Comparison of ENCODE assay signal across 8 mouse cellular contexts in genomic region chr1:130731741-130732337, GRCm38 (mm10). TPM values are rescaled to one million over a fixed set of nuclear protein-coding genes. Genes with fewer than 3 reads are reported as not detected.
DNase-seq lines count a peak whose midpoint lies in the region; ATAC-seq and TF ChIP-seq lines count a peak whose summit lies in the region.

Gene AA986860, plus strand, starts transcription at chr1:130731976.

- ATAC-seq in heart, embryonic 11.5 days (replicated peaks; ENCODE audit: insufficient number of reproducible peaks, low FRiP score, low TSS enrichment): peak; percentile 88
- ATAC-seq in intestine, postnatal 0 days: peak; percentile 96
- peak; percentile 90 for ATAC-seq in liver, postnatal 0 days
- ATAC-seq in stomach, embryonic 14.5 days (ENCODE audit: insufficient number of reproducible peaks, insufficient read depth, low FRiP score, low read depth): peak; percentile 85
- ATAC-seq in frontal cortex, adult (ENCODE audit: low TSS enrichment): no peak

- no peaks in the 10 kb centered on the region for H3K9me3 ChIP-seq in heart, embryonic 11.5 days (replicated peaks; ENCODE audit: control insufficient read depth, low read length)
- no peaks in the 10 kb centered on the region for H3K9me3 ChIP-seq in intestine, postnatal 0 days (ENCODE audit: control insufficient read depth)
- H3K9me3 ChIP-seq in liver, postnatal 0 days (ENCODE audit: low read length): no peaks in the 10 kb centered on the region
- no peaks in the 10 kb centered on the region for H3K9me3 ChIP-seq in stomach, embryonic 14.5 days (ENCODE audit: control insufficient read depth, low read depth, low read length)

- peak within 1 kb of the TSS; percentile 49; the same call in 1 of the 2 replicates for H3K9ac ChIP-seq in heart, embryonic 11.5 days (ENCODE audit: low read depth, low read length)
- H3K9ac ChIP-seq in intestine, postnatal 0 days (ENCODE audit: low read depth, low read length): 0 out of 2 replicates have a peak within 1 kb of the TSS, but pooled peaks have one; percentile 17
- peak within 1 kb of the TSS; percentile 40 for H3K9ac ChIP-seq in liver, postnatal 0 days (replicated peaks)
- H3K9ac ChIP-seq in stomach, embryonic 14.5 days (replicated peaks; ENCODE audit: low read depth, low read length): no peak within 1 kb of the TSS; the same call in 1 of the 2 replicates

- 4% methylated on average over 10 of the region's 10 CpGs for WGBS in heart, embryonic 11.5 days (ENCODE audit: insufficient replicate concordance)
- WGBS in intestine, postnatal 0 days: 7% methylated on average over 10 of the region's 10 CpGs
- 15% methylated on average over 10 of the region's 10 CpGs for WGBS in liver, postnatal 0 days (ENCODE audit: insufficient replicate concordance)
- WGBS in stomach, embryonic 14.5 days: 5% methylated on average over 10 of the region's 10 CpGs

- DNase-seq in heart, adult 9 months (ENCODE audit: low spot score in 2 of 2): no peak
- peak; percentile 77 for DNase-seq in embryo, embryonic 10.5 days (ENCODE audit: low spot score)
- DNase-seq in liver, postnatal 0 days: peak; percentile 69
- no peak for DNase-seq in thymus, postnatal 10 days (ENCODE audit: low spot score in 2 of 2)

- TF ChIP-seq EP300 in liver, postnatal 0 days (IDR thresholded peaks at IDR 0.05; ENCODE audit: low read depth): 0 out of 2 replicates have a peak, but pooled peaks have one; percentile 17

- no peak within 1 kb of the TSS for H3K27ac ChIP-seq in heart, embryonic 11.5 days (ENCODE audit: low read depth, low read length)
- peak within 1 kb of the TSS; percentile 42 for H3K27ac ChIP-seq in intestine, postnatal 0 days (ENCODE audit: low read depth, low read length)
- peak within 1 kb of the TSS; percentile 49 for H3K27ac ChIP-seq in liver, postnatal 0 days (ENCODE audit: low read depth)
- H3K27ac ChIP-seq in stomach, embryonic 14.5 days (ENCODE audit: low read length): peak within 1 kb of the TSS; percentile 83; the same call in 1 of the 2 replicates

- peaks cover 13% of the 10 kb centered on the region; the same call in 1 of the 2 replicates for H3K4me1 ChIP-seq in heart, embryonic 11.5 days (ENCODE audit: control insufficient read depth, insufficient read depth, low read length)
- peaks cover 5% of the 10 kb centered on the region; the same call in 1 of the 2 replicates for H3K4me1 ChIP-seq in intestine, postnatal 0 days (replicated peaks; ENCODE audit: control insufficient read depth, insufficient read depth, low read length)
- peaks cover 38% of the 10 kb centered on the region for H3K4me1 ChIP-seq in liver, postnatal 0 days (ENCODE audit: insufficient read depth)
- 0 out of 2 replicates have a peak, but pooled peaks cover 7% of the 10 kb centered on the region for H3K4me1 ChIP-seq in stomach, embryonic 14.5 days (ENCODE audit: control insufficient read depth, insufficient read depth, low read length)

- H3K27me3 ChIP-seq in heart, embryonic 11.5 days (ENCODE audit: control insufficient read depth, insufficient read depth, low read length): no peaks in the 10 kb centered on the region
- H3K27me3 ChIP-seq in intestine, postnatal 0 days (replicated peaks; ENCODE audit: control insufficient read depth, insufficient read depth, low read length): no peaks in the 10 kb centered on the region
- no peaks in the 10 kb centered on the region for H3K27me3 ChIP-seq in liver, postnatal 0 days (ENCODE audit: insufficient read depth, low read length)
- H3K27me3 ChIP-seq in stomach, embryonic 14.5 days (ENCODE audit: control insufficient read depth, insufficient read depth, low read length): no peaks in the 10 kb centered on the region

- peak within 1 kb of the TSS; percentile 34 for H3K4me3 ChIP-seq in heart, embryonic 11.5 days (ENCODE audit: low read depth, low read length)
- peak within 1 kb of the TSS; percentile 49 for H3K4me3 ChIP-seq in intestine, postnatal 0 days (ENCODE audit: low read depth, low read length)
- H3K4me3 ChIP-seq in liver, postnatal 0 days (ENCODE audit: low read depth, low read length): peak within 1 kb of the TSS; percentile 44
- peak within 1 kb of the TSS; percentile 26 for H3K4me3 ChIP-seq in stomach, embryonic 14.5 days (ENCODE audit: low read depth, low read length)

- TF ChIP-seq CTCF in intestine, postnatal 0 days (IDR thresholded peaks at IDR 0.05; ENCODE audit: low read depth): no peak
- no peak for TF ChIP-seq CTCF in liver, postnatal 0 days (IDR thresholded peaks at IDR 0.05; ENCODE audit: low read depth)

- H3K4me2 ChIP-seq in heart, embryonic 11.5 days: peak within 1 kb of the TSS; percentile 64
- peak within 1 kb of the TSS; percentile 62 for H3K4me2 ChIP-seq in intestine, postnatal 0 days (replicated peaks; ENCODE audit: low read depth)
- H3K4me2 ChIP-seq in liver, postnatal 0 days (ENCODE audit: low read depth, low read length): peak within 1 kb of the TSS; percentile 71
- H3K4me2 ChIP-seq in stomach, embryonic 14.5 days (replicated peaks; ENCODE audit: low read depth, low read length): peak within 1 kb of the TSS; percentile 37

- H3K36me3 ChIP-seq in heart, embryonic 11.5 days (ENCODE audit: control insufficient read depth, insufficient read depth, low read length): no peaks in the 10 kb centered on the region
- no peaks in the 10 kb centered on the region for H3K36me3 ChIP-seq in intestine, postnatal 0 days (ENCODE audit: control insufficient read depth, insufficient read depth)
- no peaks in the 10 kb centered on the region for H3K36me3 ChIP-seq in liver, postnatal 0 days (replicated peaks; ENCODE audit: insufficient read depth, low read length)
- H3K36me3 ChIP-seq in stomach, embryonic 14.5 days (ENCODE audit: control insufficient read depth, insufficient read depth, low read length): no peaks in the 10 kb centered on the region

RNA-seq across cellular contexts. Expression of gene AA986860, which starts in this region (rescaled TPM):
- polyA plus RNA-seq in heart, embryonic 11.5 days (2014; fragmentation: Nextera tagmentation; extraction: Ambion mirVana): 0.69 and 1.2 TPM in 2 replicates
- polyA plus RNA-seq in intestine, postnatal 0 days (2015; fragmentation: Nextera tagmentation; extraction: Ambion mirVana): 42.3 and 46.7 TPM in 2 replicates
- 1.1 and 1.4 TPM in 2 replicates for polyA plus RNA-seq in liver, postnatal 0 days (2015; fragmentation: Nextera tagmentation; extraction: Ambion mirVana)
- 28.6 and 28.7 TPM in 2 replicates for polyA plus RNA-seq in stomach, embryonic 14.5 days (2014; fragmentation: Nextera tagmentation; extraction: Ambion mirVana)

Comparison
In these comparisons a context has a peak if more than half of its experiments do, and no peak if none do; other contexts are left out.
1. RNA of gene AA986860 (polyA plus RNA-seq): 42.3 to 46.7 TPM in intestine, postnatal 0 days and 28.6 to 28.7 TPM in stomach, embryonic 14.5 days; 1.1 to 1.4 TPM in liver, postnatal 0 days and 0.69 to 1.2 TPM in heart, embryonic 11.5 days; every median in the first group is over 10 times any median in the second.
2. DNase-seq: peak in embryo, embryonic 10.5 days (single experiment) and liver, postnatal 0 days (single experiment); none in heart, adult 9 months (0 of 2) and thymus, postnatal 10 days (0 of 2).
3. Peak in every context shown above with its lines, with median percentiles within 50 percentile points of each other: H3K4me2 ChIP-seq and H3K4me3 ChIP-seq.